Mouse (Mus musculus): ENCODE measurements around the gene Zfp672. TPM values are rescaled to one million over a fixed set of nuclear protein-coding genes. Genes with fewer than 3 reads are reported as not detected.
A peak's percentile ranks its signal among the peaks of the same experiment; 100 is the strongest.

Gene Zfp672
- polyA plus RNA-seq, 1 experiment from 2014 or later = 42.3 TPM

- Histone ChIP-seq H3K9ac (ENCODE audit: low read depth, low read length) (peak overlapping the region; percentile 84), H3K4me2 (ENCODE audit: low read depth, low read length) (peak overlapping the region; percentile 95), H3K4me1 (ENCODE audit: control insufficient read depth, insufficient read depth, low read length) (peaks cover 13% of the 10 kb centered on the region), H3K4me3 (ENCODE audit: low read depth, low read length) (peak overlapping the region; percentile 84), H3K36me3 (ENCODE audit: control insufficient read depth, insufficient read depth, low read length) (peaks cover 33% of the 10 kb centered on the region), H3K9me3 (ENCODE audit: control insufficient read depth, low read length) (0 out of 2 replicates have a peak, but pooled peaks cover 3% of the 10 kb centered on the region), H3K27me3 (replicated peaks; ENCODE audit: control insufficient read depth, insufficient read depth, low read length) (no peaks in the 10 kb centered on the region), H3K27ac (replicated peaks; ENCODE audit: low read depth, low read length) (peak overlapping the region; percentile 97)
- 0% methylated on average over 16 of the region's 63 CpGs for WGBS
- DNase-seq (ENCODE audit: low spot score) (peak; percentile 97), ATAC-seq (ENCODE audit: low read depth) (peak; percentile 99)
These were observed 7.1 kb downstream of the Zfp672 start for GRCm38 (mm10) chr11:58322824-58323569.

- ATAC-seq (ENCODE audit: low read depth) = peak; percentile 28; the same call in 1 of the 2 replicates
- Histone ChIP-seq H3K36me3 (ENCODE audit: control insufficient read depth, insufficient read depth, low read length) (peaks cover 58% of the 10 kb centered on the region), H3K9me3 (ENCODE audit: control insufficient read depth, low read length) (no peaks in the 10 kb centered on the region), H3K9ac (ENCODE audit: low read depth, low read length) (no peak overlapping the region), H3K27me3 (replicated peaks; ENCODE audit: control insufficient read depth, insufficient read depth, low read length) (no peaks in the 10 kb centered on the region), H3K27ac (replicated peaks; ENCODE audit: low read depth, low read length) (no peak overlapping the region), H3K4me3 (ENCODE audit: low read depth, low read length) (no peak overlapping the region), H3K4me2 (ENCODE audit: low read depth, low read length) (no peak overlapping the region), H3K4me1 (ENCODE audit: control insufficient read depth, insufficient read depth, low read length) (peaks cover 3% of the 10 kb centered on the region)
- DNase-seq (ENCODE audit: low spot score) = no peak
- 60% methylated on average over 27 of the region's 28 CpGs for WGBS
These were observed 13.3 kb downstream of the Zfp672 start for GRCm38 (mm10) chr11:58316768-58317390.

- no peak overlapping the region for H3K4me2 ChIP-seq (ENCODE audit: low read depth, low read length)
- no peaks in the 10 kb centered on the region for H3K27me3 ChIP-seq (replicated peaks; ENCODE audit: control insufficient read depth, insufficient read depth, low read length)
- peaks cover 61% of the 10 kb centered on the region for H3K36me3 ChIP-seq (ENCODE audit: control insufficient read depth, insufficient read depth, low read length)
- no peak overlapping the region for H3K27ac ChIP-seq (replicated peaks; ENCODE audit: low read depth, low read length)
- ATAC-seq (ENCODE audit: low read depth) (peak; percentile 41), DNase-seq (ENCODE audit: low spot score) (no peak)
- no peaks in the 10 kb centered on the region for H3K9me3 ChIP-seq (ENCODE audit: control insufficient read depth, low read length)
- WGBS = 88% methylated on average over 17 of the region's 17 CpGs
- no peak overlapping the region for H3K4me3 ChIP-seq (ENCODE audit: low read depth, low read length)
- H3K4me1 ChIP-seq (ENCODE audit: control insufficient read depth, insufficient read depth, low read length) = no peaks in the 10 kb centered on the region
- no peak overlapping the region for H3K9ac ChIP-seq (ENCODE audit: low read depth, low read length)
These were observed 13.8 kb downstream of the Zfp672 start for GRCm38 (mm10) chr11:58316344-58316743.

GRCm38 (mm10) chr11:58315536-58316168, 14.5 kb downstream of the Zfp672 start:
- Histone ChIP-seq H3K27me3 (replicated peaks; ENCODE audit: control insufficient read depth, insufficient read depth, low read length) (no peaks in the 10 kb centered on the region), H3K4me1 (ENCODE audit: control insufficient read depth, insufficient read depth, low read length) (no peaks in the 10 kb centered on the region), H3K9me3 (ENCODE audit: control insufficient read depth, low read length) (no peaks in the 10 kb centered on the region), H3K27ac (replicated peaks; ENCODE audit: low read depth, low read length) (no peak overlapping the region), H3K36me3 (ENCODE audit: control insufficient read depth, insufficient read depth, low read length) (peaks cover 59% of the 10 kb centered on the region), H3K4me2 (ENCODE audit: low read depth, low read length) (no peak overlapping the region), H3K4me3 (ENCODE audit: low read depth, low read length) (no peak overlapping the region), H3K9ac (ENCODE audit: low read depth, low read length) (no peak overlapping the region)
- ATAC-seq (ENCODE audit: low read depth) (no peak), DNase-seq (ENCODE audit: low spot score) (no peak)
- WGBS = 95% methylated on average over 5 of the region's 5 CpGs

- ATAC-seq (ENCODE audit: low read depth) (no peak), DNase-seq (ENCODE audit: low spot score) (no peak)
- Histone ChIP-seq H3K9me3 (ENCODE audit: control insufficient read depth, low read length) (no peaks in the 10 kb centered on the region), H3K4me3 (ENCODE audit: low read depth, low read length) (no peak overlapping the region), H3K36me3 (ENCODE audit: control insufficient read depth, insufficient read depth, low read length) (peaks cover 50% of the 10 kb centered on the region), H3K9ac (ENCODE audit: low read depth, low read length) (no peak overlapping the region), H3K4me2 (ENCODE audit: low read depth, low read length) (no peak overlapping the region), H3K4me1 (ENCODE audit: control insufficient read depth, insufficient read depth, low read length) (no peaks in the 10 kb centered on the region), H3K27ac (replicated peaks; ENCODE audit: low read depth, low read length) (no peak overlapping the region), H3K27me3 (replicated peaks; ENCODE audit: control insufficient read depth, insufficient read depth, low read length) (no peaks in the 10 kb centered on the region)
- 89% methylated on average over 6 of the region's 6 CpGs for WGBS
These were observed 16.1 kb downstream of the Zfp672 start for GRCm38 (mm10) chr11:58314069-58314468.

GRCm38 (mm10) chr11:58308661-58309060, 21.5 kb downstream of the Zfp672 start:
- no peaks in the 10 kb centered on the region for H3K27me3 ChIP-seq (replicated peaks; ENCODE audit: control insufficient read depth, insufficient read depth, low read length)
- H3K36me3 ChIP-seq (ENCODE audit: control insufficient read depth, insufficient read depth, low read length) = peaks cover 9% of the 10 kb centered on the region; the same call in 1 of the 2 replicates
- no peak overlapping the region for H3K4me3 ChIP-seq (ENCODE audit: low read depth, low read length)
- no peak overlapping the region for H3K27ac ChIP-seq (replicated peaks; ENCODE audit: low read depth, low read length)
- ATAC-seq (ENCODE audit: low read depth) = no peak
- H3K9ac ChIP-seq (ENCODE audit: low read depth, low read length) = no peak overlapping the region
- H3K4me1 ChIP-seq (ENCODE audit: control insufficient read depth, insufficient read depth, low read length) = peaks cover 13% of the 10 kb centered on the region
- H3K9me3 ChIP-seq (ENCODE audit: control insufficient read depth, low read length) = no peaks in the 10 kb centered on the region
- 90% methylated on average over 9 of the region's 9 CpGs for WGBS
- no peak for DNase-seq (ENCODE audit: low spot score)
- H3K4me2 ChIP-seq (ENCODE audit: low read depth, low read length) = no peak overlapping the region

- H3K4me1 ChIP-seq (ENCODE audit: control insufficient read depth, insufficient read depth, low read length) = peaks cover 15% of the 10 kb centered on the region
- H3K27me3 ChIP-seq (replicated peaks; ENCODE audit: control insufficient read depth, insufficient read depth, low read length) = no peaks in the 10 kb centered on the region
- peaks cover 9% of the 10 kb centered on the region; the same call in 1 of the 2 replicates for H3K36me3 ChIP-seq (ENCODE audit: control insufficient read depth, insufficient read depth, low read length)
- peak; percentile 86 for DNase-seq (ENCODE audit: low spot score)
- peak overlapping the region; percentile 48 for H3K4me3 ChIP-seq (ENCODE audit: low read depth, low read length)
- ATAC-seq (ENCODE audit: low read depth) = peak; percentile 76
- peak overlapping the region; percentile 72 for H3K9ac ChIP-seq (ENCODE audit: low read depth, low read length)
- H3K27ac ChIP-seq (replicated peaks; ENCODE audit: low read depth, low read length) = peak overlapping the region; percentile 82
- H3K9me3 ChIP-seq (ENCODE audit: control insufficient read depth, low read length) = no peaks in the 10 kb centered on the region
- H3K4me2 ChIP-seq (ENCODE audit: low read depth, low read length) = peak overlapping the region; percentile 96
- WGBS = 1% methylated on average over 29 of the region's 42 CpGs
These were observed 22.6 kb downstream of the Zfp672 start for GRCm38 (mm10) chr11:58307411-58308080.

- H3K27me3 ChIP-seq (replicated peaks; ENCODE audit: control insufficient read depth, insufficient read depth, low read length) = no peaks in the 10 kb centered on the region
- H3K27ac ChIP-seq (replicated peaks; ENCODE audit: low read depth, low read length) = peak within 1 kb of the TSS; percentile 82
- peak; percentile 76 for ATAC-seq (ENCODE audit: low read depth)
- H3K9me3 ChIP-seq (ENCODE audit: control insufficient read depth, low read length) = no peaks in the 10 kb centered on the region
- peak within 1 kb of the TSS; percentile 72 for H3K9ac ChIP-seq (ENCODE audit: low read depth, low read length)
- peak within 1 kb of the TSS; percentile 48 for H3K4me3 ChIP-seq (ENCODE audit: low read depth, low read length)
- peak within 1 kb of the TSS; percentile 96 for H3K4me2 ChIP-seq (ENCODE audit: low read depth, low read length)
- H3K36me3 ChIP-seq (ENCODE audit: control insufficient read depth, insufficient read depth, low read length) = 0 out of 2 replicates have a peak, but pooled peaks cover 4% of the 10 kb centered on the region
- H3K4me1 ChIP-seq (ENCODE audit: control insufficient read depth, insufficient read depth, low read length) = peaks cover 15% of the 10 kb centered on the region
- WGBS = 0% methylated on average over 26 of the region's 34 CpGs
- peak; percentile 99 for DNase-seq (ENCODE audit: low spot score)
These were observed 23.3 kb downstream of the Zfp672 start, which contains the start of gene Zfp692 for GRCm38 (mm10) chr11:58306860-58307308. Zfp692 (plus strand) TSS chr11:58307069.

Measured in embryonic facial prominence, embryonic 14.5 days (tissue).